Mouse (Mus musculus): ENCODE results near the gene Ssbp4. TPM values are rescaled to one million over a fixed set of nuclear protein-coding genes. Genes with fewer than 3 reads are reported as not detected.
A peak's percentile ranks its signal among the peaks of the same experiment; 100 is the strongest.

Ssbp4 gene
- polyA plus RNA-seq, 1 experiment from 2014 or later: 173 TPM

DNA sequence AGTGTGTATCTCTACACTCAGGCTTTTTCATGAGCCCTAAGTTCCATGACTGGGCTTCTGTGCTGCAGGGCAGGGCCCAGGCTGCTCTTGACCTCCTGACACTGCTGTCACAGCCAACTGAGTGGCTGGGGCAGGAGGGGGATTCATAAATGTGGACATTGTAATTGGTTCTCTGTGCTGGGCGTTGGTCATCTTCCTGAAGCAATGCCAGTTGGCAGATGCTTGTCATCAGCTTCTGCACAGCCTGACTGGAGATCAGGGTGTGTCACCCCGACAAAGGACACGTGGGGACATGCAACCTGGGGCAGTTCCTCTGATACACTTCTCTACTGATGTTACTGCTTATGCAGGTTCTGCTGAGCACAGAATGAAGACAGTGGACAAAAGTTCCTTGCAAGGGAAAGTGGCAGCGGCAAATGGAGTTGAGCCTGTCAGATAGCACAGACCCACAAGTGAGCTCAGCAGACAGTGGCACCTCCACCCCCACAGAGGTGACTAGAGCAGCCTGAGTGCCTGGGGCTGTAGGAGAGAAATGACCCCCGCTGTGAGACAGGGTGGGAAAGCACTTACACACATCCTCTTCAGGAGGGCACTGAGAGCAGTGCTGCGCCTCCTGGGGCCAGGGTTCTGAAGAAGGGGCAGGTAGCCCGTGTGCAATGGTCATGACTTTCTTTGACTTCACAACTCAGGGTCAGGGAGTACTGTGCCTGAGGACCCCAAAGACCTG lies 46.7 kb downstream of the Ssbp4 start:
- H3K4me2 ChIP-seq: peak overlapping the region; percentile 26; the same call in 1 of the 2 replicates
- ATAC-seq (replicated peaks; ENCODE audit: low FRiP score): no peak; the same call in 1 of the 2 replicates
- no peak for DNase-seq (ENCODE audit: low spot score)
- H3K4me3 ChIP-seq (ENCODE audit: low read depth, low read length): no peak overlapping the region
- H3K27ac ChIP-seq (ENCODE audit: low read depth, low read length): peak overlapping the region; percentile 51; the same call in 1 of the 2 replicates
- WGBS: 61% methylated on average over 7 of the region's 7 CpGs
- no peaks in the 10 kb centered on the region for H3K36me3 ChIP-seq (ENCODE audit: control insufficient read depth, insufficient read depth, low read length)
- H3K9ac ChIP-seq (ENCODE audit: low read depth, low read length): no peak overlapping the region
- peaks cover 74% of the 10 kb centered on the region for H3K4me1 ChIP-seq (replicated peaks; ENCODE audit: control insufficient read depth, insufficient read depth, low read length)
- H3K9me3 ChIP-seq (ENCODE audit: control insufficient read depth, low read length): no peaks in the 10 kb centered on the region
- no peaks in the 10 kb centered on the region for H3K27me3 ChIP-seq (replicated peaks; ENCODE audit: control insufficient read depth, insufficient read depth, low read length)

DNA sequence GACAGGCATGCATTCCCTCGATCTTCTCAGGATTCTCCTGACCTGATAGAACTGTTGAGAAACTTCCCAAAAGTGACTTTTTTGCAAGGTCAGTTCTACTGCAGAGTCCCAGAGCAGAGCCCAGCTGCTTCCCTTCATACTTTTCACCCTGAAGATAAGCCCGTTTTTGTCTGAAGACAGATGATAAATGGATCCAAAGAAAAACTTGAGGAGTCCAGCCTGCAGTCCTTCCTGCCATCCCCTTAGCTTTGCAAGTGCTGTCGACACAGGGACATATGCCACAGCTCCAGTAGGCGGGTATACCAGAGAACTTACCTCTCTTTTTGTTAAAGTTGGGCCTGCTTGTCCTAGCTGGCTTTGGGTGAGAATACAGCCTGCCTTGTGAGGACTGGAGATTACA lies 47.3 kb downstream of the Ssbp4 start:
- H3K27ac ChIP-seq (ENCODE audit: low read depth, low read length): peak overlapping the region; percentile 51
- peak overlapping the region; percentile 26 for H3K4me2 ChIP-seq
- no peak overlapping the region for H3K4me3 ChIP-seq (ENCODE audit: low read depth, low read length)
- no peaks in the 10 kb centered on the region for H3K36me3 ChIP-seq (ENCODE audit: control insufficient read depth, insufficient read depth, low read length)
- H3K27me3 ChIP-seq (replicated peaks; ENCODE audit: control insufficient read depth, insufficient read depth, low read length): no peaks in the 10 kb centered on the region
- peaks cover 74% of the 10 kb centered on the region for H3K4me1 ChIP-seq (replicated peaks; ENCODE audit: control insufficient read depth, insufficient read depth, low read length)
- H3K9me3 ChIP-seq (ENCODE audit: control insufficient read depth, low read length): no peaks in the 10 kb centered on the region
- WGBS: 37% methylated on average over 4 of the region's 4 CpGs
- no peak overlapping the region for H3K9ac ChIP-seq (ENCODE audit: low read depth, low read length)
- ATAC-seq (replicated peaks; ENCODE audit: low FRiP score) (no peak), DNase-seq (ENCODE audit: low spot score) (no peak)

DNA sequence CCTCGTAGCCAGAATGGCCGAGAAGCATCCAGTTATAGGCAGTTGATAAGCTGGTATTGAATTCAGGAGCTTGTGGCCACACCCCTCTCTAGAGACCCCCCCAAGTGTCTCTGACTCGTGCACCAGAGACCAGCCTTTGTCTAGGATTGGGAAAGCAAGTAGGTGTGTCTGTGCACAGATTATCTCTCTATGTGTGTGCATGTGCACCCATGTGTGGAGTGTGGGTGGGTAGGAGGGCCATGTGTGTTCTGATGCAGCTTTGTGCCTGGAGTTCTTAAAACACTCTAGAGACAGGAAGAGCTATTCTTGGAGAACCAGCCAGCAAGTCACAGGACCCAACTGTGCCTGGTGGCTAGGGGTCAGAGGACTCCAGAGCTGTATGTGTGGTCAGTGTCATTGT lies 48.1 kb downstream of the Ssbp4 start:
- H3K4me1 ChIP-seq (replicated peaks; ENCODE audit: control insufficient read depth, insufficient read depth, low read length): peaks cover 72% of the 10 kb centered on the region
- no peak overlapping the region for H3K9ac ChIP-seq (ENCODE audit: low read depth, low read length)
- peak overlapping the region; percentile 51 for H3K27ac ChIP-seq (ENCODE audit: low read depth, low read length)
- H3K27me3 ChIP-seq (replicated peaks; ENCODE audit: control insufficient read depth, insufficient read depth, low read length): no peaks in the 10 kb centered on the region
- DNase-seq (ENCODE audit: low spot score) (no peak), ATAC-seq (replicated peaks; ENCODE audit: low FRiP score) (no peak)
- peak overlapping the region; percentile 28; the same call in 1 of the 2 replicates for H3K4me2 ChIP-seq
- WGBS: 55% methylated on average over 3 of the region's 3 CpGs
- H3K4me3 ChIP-seq (ENCODE audit: low read depth, low read length): no peak overlapping the region
- no peaks in the 10 kb centered on the region for H3K36me3 ChIP-seq (ENCODE audit: control insufficient read depth, insufficient read depth, low read length)
- no peaks in the 10 kb centered on the region for H3K9me3 ChIP-seq (ENCODE audit: control insufficient read depth, low read length)

DNA sequence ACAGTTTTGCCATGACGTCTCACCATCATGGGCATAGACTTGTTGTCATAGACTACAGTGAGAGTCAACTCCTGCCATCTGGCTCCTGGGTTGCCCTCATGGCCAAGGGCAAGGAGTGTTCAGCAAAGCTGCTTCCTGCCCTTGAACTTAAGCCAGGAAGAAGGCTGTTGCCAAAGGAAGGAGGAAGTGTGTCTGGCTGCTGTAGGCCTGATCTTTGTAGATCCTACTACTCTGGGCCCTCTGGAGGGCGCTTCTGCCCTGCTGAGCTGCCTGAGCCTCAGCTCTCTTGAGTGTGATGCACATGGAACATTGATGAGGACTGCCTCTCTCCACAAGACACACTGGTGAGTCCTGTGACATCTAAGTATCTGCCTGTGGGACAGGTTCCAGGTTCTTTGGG lies 48.6 kb downstream of the Ssbp4 start:
- H3K36me3 ChIP-seq (ENCODE audit: control insufficient read depth, insufficient read depth, low read length): no peaks in the 10 kb centered on the region
- 62% methylated on average over 2 of the region's 2 CpGs for WGBS
- no peak overlapping the region for H3K27ac ChIP-seq (ENCODE audit: low read depth, low read length)
- H3K4me3 ChIP-seq (ENCODE audit: low read depth, low read length): no peak overlapping the region
- no peaks in the 10 kb centered on the region for H3K27me3 ChIP-seq (replicated peaks; ENCODE audit: control insufficient read depth, insufficient read depth, low read length)
- no peak overlapping the region for H3K9ac ChIP-seq (ENCODE audit: low read depth, low read length)
- H3K4me2 ChIP-seq: no peak overlapping the region
- ATAC-seq (replicated peaks; ENCODE audit: low FRiP score): peak; percentile 22; the same call in 1 of the 2 replicates
- peaks cover 68% of the 10 kb centered on the region for H3K4me1 ChIP-seq (replicated peaks; ENCODE audit: control insufficient read depth, insufficient read depth, low read length)
- no peaks in the 10 kb centered on the region for H3K9me3 ChIP-seq (ENCODE audit: control insufficient read depth, low read length)
- DNase-seq (ENCODE audit: low spot score): no peak

DNA sequence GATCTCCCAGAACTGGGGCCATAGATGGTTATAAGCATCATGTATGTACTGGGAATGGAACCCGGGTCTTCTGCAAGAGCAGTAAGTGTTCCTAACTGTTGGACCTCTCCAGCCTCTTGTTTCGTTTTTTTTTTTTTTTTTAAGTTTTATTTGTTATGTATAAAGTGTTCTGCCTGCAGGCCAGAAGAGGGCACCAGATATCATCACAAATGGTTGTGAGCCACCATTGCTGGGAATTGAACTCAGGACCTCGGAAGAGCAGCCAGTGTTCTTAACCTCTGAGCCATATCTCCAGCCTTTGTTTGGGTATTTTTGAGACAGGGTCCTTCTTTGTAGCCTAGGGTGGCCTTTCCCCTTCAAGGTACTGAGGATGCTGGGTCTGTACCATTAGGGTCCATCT lies 49.7 kb downstream of the Ssbp4 start:
- no peak for ATAC-seq (replicated peaks; ENCODE audit: low FRiP score)
- WGBS: 72% methylated on average over 3 of the region's 3 CpGs

DNA sequence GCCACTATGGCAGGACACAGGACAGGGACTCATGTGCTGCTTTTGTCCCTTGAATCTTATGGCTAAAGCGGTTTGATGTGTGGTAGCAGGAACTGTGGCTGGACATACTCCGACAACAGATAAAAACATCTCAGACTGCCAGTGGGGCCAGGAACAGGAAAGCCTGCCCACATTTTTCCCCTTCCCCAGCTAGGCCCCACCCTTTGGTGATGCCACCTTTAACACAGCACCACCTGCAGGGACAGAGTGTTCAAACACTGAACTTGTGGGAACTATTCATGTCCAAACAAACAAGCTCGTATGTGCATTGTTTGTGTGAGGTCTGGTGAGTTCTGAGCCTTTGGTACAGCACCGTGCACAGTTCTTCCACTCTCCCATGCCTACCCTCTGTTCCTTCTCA lies 50.3 kb downstream of the Ssbp4 start:
- H3K4me1 ChIP-seq (replicated peaks; ENCODE audit: control insufficient read depth, insufficient read depth, low read length): peaks cover 62% of the 10 kb centered on the region
- H3K4me3 ChIP-seq (ENCODE audit: low read depth, low read length): no peak overlapping the region
- peak overlapping the region; percentile 5; the same call in 1 of the 2 replicates for H3K27ac ChIP-seq (ENCODE audit: low read depth, low read length)
- ATAC-seq (replicated peaks; ENCODE audit: low FRiP score) (no peak), DNase-seq (ENCODE audit: low spot score) (no peak)
- 41% methylated on average over 4 of the region's 4 CpGs for WGBS
- H3K9me3 ChIP-seq (ENCODE audit: control insufficient read depth, low read length): no peaks in the 10 kb centered on the region
- H3K4me2 ChIP-seq: 0 out of 2 replicates have a peak overlapping the region, but pooled peaks have one; percentile 24
- H3K36me3 ChIP-seq (ENCODE audit: control insufficient read depth, insufficient read depth, low read length): no peaks in the 10 kb centered on the region
- no peaks in the 10 kb centered on the region for H3K27me3 ChIP-seq (replicated peaks; ENCODE audit: control insufficient read depth, insufficient read depth, low read length)
- no peak overlapping the region for H3K9ac ChIP-seq (ENCODE audit: low read depth, low read length)

More for the DNA sequence above, 49.7 kb downstream of the Ssbp4 start:
- Histone ChIP-seq H3K4me1 (replicated peaks; ENCODE audit: control insufficient read depth, insufficient read depth, low read length) (peaks cover 57% of the 10 kb centered on the region), H3K27me3 (replicated peaks; ENCODE audit: control insufficient read depth, insufficient read depth, low read length) (no peaks in the 10 kb centered on the region), H3K4me3 (ENCODE audit: low read depth, low read length) (no peak overlapping the region), H3K9ac (ENCODE audit: low read depth, low read length) (no peak overlapping the region), H3K9me3 (ENCODE audit: control insufficient read depth, low read length) (no peaks in the 10 kb centered on the region), H3K4me2 (no peak overlapping the region), H3K36me3 (ENCODE audit: control insufficient read depth, insufficient read depth, low read length) (no peaks in the 10 kb centered on the region), H3K27ac (ENCODE audit: low read depth, low read length) (no peak overlapping the region)
- no peak for DNase-seq (ENCODE audit: low spot score)

DNA sequence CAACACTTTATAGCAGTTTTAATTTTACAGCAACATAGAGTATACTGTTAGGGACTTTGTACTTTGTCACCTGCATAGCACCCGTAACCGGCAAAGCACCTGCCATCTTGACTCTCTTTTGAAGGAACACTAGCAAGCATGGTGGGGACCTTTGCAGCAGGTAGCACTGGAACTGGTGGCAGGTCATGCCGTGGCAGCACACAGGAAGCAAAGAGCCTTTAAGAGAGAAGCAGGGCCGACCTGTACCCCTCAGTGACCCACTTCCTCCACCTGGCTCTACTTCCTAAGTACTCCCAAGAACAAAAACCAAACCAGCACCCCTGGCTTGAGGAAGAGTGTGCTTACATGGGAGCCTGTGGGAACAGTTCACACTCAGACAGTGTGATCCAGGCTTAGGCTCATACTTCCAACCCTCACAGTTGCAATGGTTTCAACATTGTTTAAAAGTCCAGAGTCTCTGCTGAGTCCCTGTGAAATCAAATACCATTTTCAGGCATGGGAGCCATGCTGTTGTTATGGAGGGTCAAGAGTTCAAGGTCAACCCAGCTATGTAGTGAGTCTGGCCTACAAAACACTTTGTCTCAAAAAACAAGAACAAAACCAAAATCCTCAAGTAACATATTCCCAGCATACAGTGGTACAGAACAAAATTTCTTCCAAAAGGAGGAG lies 53.5 kb downstream of the Ssbp4 start:
- Histone ChIP-seq H3K9me3 (ENCODE audit: control insufficient read depth, low read length) (no peaks in the 10 kb centered on the region), H3K27ac (ENCODE audit: low read depth, low read length) (peak overlapping the region; percentile 60), H3K4me1 (replicated peaks; ENCODE audit: control insufficient read depth, insufficient read depth, low read length) (peaks cover 57% of the 10 kb centered on the region), H3K27me3 (replicated peaks; ENCODE audit: control insufficient read depth, insufficient read depth, low read length) (no peaks in the 10 kb centered on the region), H3K4me3 (ENCODE audit: low read depth, low read length) (no peak overlapping the region), H3K36me3 (ENCODE audit: control insufficient read depth, insufficient read depth, low read length) (no peaks in the 10 kb centered on the region), H3K9ac (ENCODE audit: low read depth, low read length) (no peak overlapping the region), H3K4me2 (no peak overlapping the region)
- WGBS: 70% methylated on average over 4 of the region's 4 CpGs
- DNase-seq (ENCODE audit: low spot score) (no peak), ATAC-seq (replicated peaks; ENCODE audit: low FRiP score) (no peak)

DNA sequence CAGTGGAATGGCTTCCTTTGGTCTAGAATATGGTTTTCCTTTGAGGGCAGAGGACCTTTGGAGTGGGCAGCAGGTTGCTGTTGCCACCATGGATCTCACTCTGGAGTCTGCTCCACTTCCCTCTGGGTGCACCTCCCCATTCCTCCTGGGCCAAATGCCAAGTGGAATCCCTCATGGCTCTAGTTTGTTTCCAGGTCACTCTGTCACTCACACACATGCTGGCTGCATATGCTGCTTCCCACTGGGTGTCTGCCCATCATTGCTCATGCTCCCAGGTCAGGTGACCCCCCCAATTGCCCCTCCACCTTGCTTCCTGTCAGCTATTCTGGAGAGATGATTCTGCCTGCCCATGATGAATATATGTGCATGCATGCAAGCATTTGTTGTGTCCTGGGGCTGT lies 54.9 kb downstream of the Ssbp4 start:
- no peaks in the 10 kb centered on the region for H3K9me3 ChIP-seq (ENCODE audit: control insufficient read depth, low read length)
- H3K36me3 ChIP-seq (ENCODE audit: control insufficient read depth, insufficient read depth, low read length): no peaks in the 10 kb centered on the region
- DNase-seq (ENCODE audit: low spot score) (no peak), ATAC-seq (replicated peaks; ENCODE audit: low FRiP score) (no peak)
- H3K4me3 ChIP-seq (ENCODE audit: low read depth, low read length): no peak overlapping the region
- peaks cover 50% of the 10 kb centered on the region for H3K4me1 ChIP-seq (replicated peaks; ENCODE audit: control insufficient read depth, insufficient read depth, low read length)
- H3K27me3 ChIP-seq (replicated peaks; ENCODE audit: control insufficient read depth, insufficient read depth, low read length): no peaks in the 10 kb centered on the region
- no peak overlapping the region for H3K9ac ChIP-seq (ENCODE audit: low read depth, low read length)
- no peak overlapping the region for H3K4me2 ChIP-seq
- no peak overlapping the region for H3K27ac ChIP-seq (ENCODE audit: low read depth, low read length)

DNA sequence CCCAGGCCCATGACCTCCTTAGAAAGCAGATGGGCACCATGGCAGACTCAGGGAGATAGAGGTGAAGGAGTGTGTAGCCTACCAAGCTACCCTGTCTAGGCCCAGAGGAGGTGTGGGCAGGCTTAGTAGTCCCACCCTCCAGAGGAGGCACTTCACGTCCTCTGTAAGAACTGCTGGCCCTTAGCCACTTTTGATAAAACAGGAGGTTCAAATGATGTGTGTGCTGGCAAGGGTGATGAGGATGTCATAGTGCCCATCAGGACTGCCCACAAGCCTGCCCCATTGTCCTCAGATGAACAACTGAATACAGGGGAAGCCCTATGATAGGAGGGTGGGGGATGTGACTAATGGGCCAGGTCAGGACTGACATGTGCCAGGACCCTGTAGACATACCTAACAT lies 55.8 kb downstream of the Ssbp4 start:
- H3K27me3 ChIP-seq (replicated peaks; ENCODE audit: control insufficient read depth, insufficient read depth, low read length): no peaks in the 10 kb centered on the region
- no peaks in the 10 kb centered on the region for H3K36me3 ChIP-seq (ENCODE audit: control insufficient read depth, insufficient read depth, low read length)
- H3K27ac ChIP-seq (ENCODE audit: low read depth, low read length): no peak overlapping the region
- WGBS: 46% methylated on average over 1 of the region's 1 CpGs
- H3K9ac ChIP-seq (ENCODE audit: low read depth, low read length): no peak overlapping the region
- H3K4me2 ChIP-seq: no peak overlapping the region
- peaks cover 47% of the 10 kb centered on the region for H3K4me1 ChIP-seq (replicated peaks; ENCODE audit: control insufficient read depth, insufficient read depth, low read length)
- ATAC-seq (replicated peaks; ENCODE audit: low FRiP score) (no peak), DNase-seq (ENCODE audit: low spot score) (no peak)
- no peaks in the 10 kb centered on the region for H3K9me3 ChIP-seq (ENCODE audit: control insufficient read depth, low read length)
- no peak overlapping the region for H3K4me3 ChIP-seq (ENCODE audit: low read depth, low read length)
